Mouse (Mus musculus) heart, embryonic 15.5 days (tissue): ENCODE measurements around the gene Robo3. TPM values are rescaled to one million over a fixed set of nuclear protein-coding genes. Genes with fewer than 3 reads are reported as not detected.

Experiments
- ATAC-seq: fragments of 200-750 bp; cut with Nextera tagmentation; replicated peaks from 2 replicates; pipeline ENCODE4 v1.8.0; 2017; ENCODE audit warnings: low read depth, moderate TSS enrichment; ENCODE audit not compliant: insufficient number of reproducible peaks, insufficient read depth, low FRiP score
- H3K27ac ChIP-seq: fragments of 300-500 bp; sonication (generic); 2 replicates; pipeline ENCODE4 v1.5.1; 2015; ENCODE audit warnings: mild to moderate bottlenecking, inconsistent platforms
- H3K27me3 ChIP-seq: fragments of 300-500 bp; sonication (generic); 2 replicates; pipeline ENCODE4 v1.6.1; 2015; ENCODE audit warnings: inconsistent platforms
- H3K36me3 ChIP-seq: fragments of 300-500 bp; sonication (generic); 2 replicates; pipeline ENCODE4 v1.6.1; 2015; ENCODE audit warnings: mild to moderate bottlenecking, inconsistent platforms
- H3K4me1 ChIP-seq: fragments of 300-500 bp; sonication (generic); replicated peaks from 2 replicates; pipeline ENCODE4 v1.6.1; 2015; ENCODE audit warnings: inconsistent platforms
- H3K4me2 ChIP-seq: fragments of 300-500 bp; sonication (generic); 2 replicates; pipeline ENCODE4 v1.6.1; 2015; ENCODE audit warnings: inconsistent platforms, mild to moderate bottlenecking, moderate library complexity
- H3K4me3 ChIP-seq: fragments of 300-500 bp; sonication (generic); 2 replicates; pipeline ENCODE4 v1.5.1; 2015; ENCODE audit warnings: mild to moderate bottlenecking, inconsistent platforms
- H3K9ac ChIP-seq: fragments of 300-500 bp; sonication (generic); 2 replicates; pipeline ENCODE4 v1.6.1; 2015; ENCODE audit warnings: mild to moderate bottlenecking, inconsistent platforms
- H3K9me3 ChIP-seq: fragments of 300-500 bp; sonication (generic); replicated peaks from 2 replicates; pipeline ENCODE4 v1.6.1; 2016; ENCODE audit warnings: inconsistent platforms
- WGBS: fragments of 180-500 bp; shearing (Covaris S2); methylation state at CpG from one replicate; pipeline ENCODE4 v1.1.7; 2015; ENCODE audit warnings: mixed read lengths; 5-methylcytosine and 5-hydroxymethylcytosine counted together
- polyA plus RNA-seq: library from polyadenylated mRNA; unstranded; fragments of >200 nt; fragmentation: Nextera tagmentation; extraction: Ambion mirVana; gene quantifications from 2 replicates; pipeline ENCODE4 v1.2.1, GENCODE M21; 2015

Robo3 gene
- polyA plus RNA-seq, 1 experiment from 2014 or later: 0.11 TPM

DNA sequence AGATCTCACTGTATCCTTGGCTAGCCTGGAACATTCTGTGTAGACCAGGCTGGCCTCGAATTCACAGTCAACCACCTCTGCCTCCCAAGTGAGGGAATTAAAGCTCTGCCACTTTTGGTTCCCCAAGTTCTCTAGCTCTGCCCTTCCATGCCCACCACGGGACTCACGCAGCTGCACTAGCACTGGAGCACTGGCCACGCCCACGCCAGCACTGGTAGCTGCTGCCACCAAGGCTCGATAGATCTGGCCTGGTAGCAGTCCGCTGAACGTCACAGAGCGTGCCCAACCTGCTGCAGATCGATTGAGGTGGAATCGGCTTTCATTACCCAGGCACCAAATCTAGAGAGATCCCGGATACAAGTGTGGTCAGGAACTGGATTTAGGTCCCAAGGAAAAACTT lies 11.8 kb downstream of the Robo3 start:
- Histone ChIP-seq H3K36me3 (no peaks in the 10 kb centered on the region), H3K4me1 (peaks cover 11% of the 10 kb centered on the region), H3K9ac (peak overlapping the region; percentile 34), H3K27ac (no peak overlapping the region), H3K4me3 (peak overlapping the region; percentile 39), H3K27me3 (peaks cover 3% of the 10 kb centered on the region; the same call in 1 of the 2 replicates), H3K4me2 (peak overlapping the region; percentile 68), H3K9me3 (no peaks in the 10 kb centered on the region)
- WGBS: 27% methylated on average over 12 of the region's 12 CpGs
- no peak for ATAC-seq

- peak; percentile 83 for ATAC-seq
- Histone ChIP-seq H3K4me2 (peak overlapping the region; percentile 68), H3K4me3 (peak overlapping the region; percentile 39), H3K36me3 (no peaks in the 10 kb centered on the region), H3K9ac (peak overlapping the region; percentile 34), H3K27me3 (peaks cover 3% of the 10 kb centered on the region; the same call in 1 of the 2 replicates), H3K4me1 (peaks cover 11% of the 10 kb centered on the region), H3K27ac (no peak overlapping the region), H3K9me3 (no peaks in the 10 kb centered on the region)
- under 1% methylated on average over 27 of the region's 27 CpGs for WGBS
Observed at GRCm38 (mm10) chr9:37420676-37421075, 12.4 kb downstream of the Robo3 start.

- no peak overlapping the region for H3K4me2 ChIP-seq
- no peaks in the 10 kb centered on the region for H3K9me3 ChIP-seq
- H3K9ac ChIP-seq: no peak overlapping the region
- no peak overlapping the region for H3K4me3 ChIP-seq
- no peak for ATAC-seq
- 62% methylated on average over 4 of the region's 4 CpGs for WGBS
- no peak overlapping the region for H3K27ac ChIP-seq
- peaks cover 11% of the 10 kb centered on the region for H3K4me1 ChIP-seq
- H3K36me3 ChIP-seq: no peaks in the 10 kb centered on the region
- H3K27me3 ChIP-seq: peaks cover 3% of the 10 kb centered on the region; the same call in 1 of the 2 replicates
Observed at GRCm38 (mm10) chr9:37418791-37419190, 14.3 kb downstream of the Robo3 start.

DNA sequence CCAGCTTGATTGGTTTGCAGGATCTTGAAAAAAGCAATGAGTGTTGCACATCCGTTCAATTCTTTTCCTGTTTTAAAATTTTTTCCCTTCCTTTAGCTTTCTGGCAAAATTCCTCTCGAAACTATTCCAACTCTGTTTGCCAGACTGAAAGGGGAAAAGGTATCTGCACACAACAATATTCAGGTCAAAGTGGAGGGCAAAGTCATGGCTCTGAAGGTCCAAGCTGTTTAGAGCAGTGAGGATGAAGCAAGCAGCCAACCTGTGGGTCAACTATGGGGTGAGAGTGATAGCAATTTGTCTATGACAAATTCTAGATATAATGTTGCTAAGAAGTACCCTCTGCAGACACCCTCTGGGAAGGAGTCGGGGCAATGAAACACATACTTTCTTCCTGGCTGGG lies 18.4 kb downstream of the Robo3 start:
- Histone ChIP-seq H3K9ac (no peak overlapping the region), H3K27me3 (no peaks in the 10 kb centered on the region), H3K4me3 (no peak overlapping the region), H3K9me3 (no peaks in the 10 kb centered on the region), H3K4me2 (no peak overlapping the region), H3K4me1 (peaks cover 6% of the 10 kb centered on the region), H3K36me3 (no peaks in the 10 kb centered on the region), H3K27ac (no peak overlapping the region)
- no peak for ATAC-seq
- 77% methylated on average over 3 of the region's 3 CpGs for WGBS

DNA sequence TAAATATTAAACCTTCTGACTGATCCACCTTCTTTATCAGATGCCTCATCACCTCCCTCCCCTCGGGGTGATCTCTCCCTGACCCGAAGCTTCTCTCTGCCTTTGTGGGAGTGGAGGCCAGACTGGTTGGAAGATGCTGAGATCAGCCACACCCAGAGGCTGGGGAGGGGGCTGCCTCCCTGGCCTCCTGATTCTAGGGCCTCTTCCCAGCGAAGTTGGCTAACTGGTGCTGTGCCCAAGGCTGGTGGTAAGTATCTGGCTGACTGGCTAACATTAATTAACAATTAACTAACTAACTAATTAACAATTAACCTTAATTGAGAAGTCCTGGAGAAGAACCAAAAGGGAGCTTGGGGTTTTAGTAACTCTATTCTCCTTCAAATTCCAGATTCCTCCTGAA lies 20.1 kb downstream of the Robo3 start:
- Histone ChIP-seq H3K36me3 (no peaks in the 10 kb centered on the region), H3K9ac (no peak overlapping the region), H3K4me1 (peaks cover 12% of the 10 kb centered on the region), H3K27me3 (no peaks in the 10 kb centered on the region), H3K27ac (no peak overlapping the region), H3K4me2 (no peak overlapping the region), H3K4me3 (no peak overlapping the region), H3K9me3 (no peaks in the 10 kb centered on the region)
- no peak for ATAC-seq
- 44% methylated on average over 3 of the region's 3 CpGs for WGBS

- H3K4me1 ChIP-seq: peaks cover 10% of the 10 kb centered on the region
- no peaks in the 10 kb centered on the region for H3K9me3 ChIP-seq
- H3K27ac ChIP-seq: no peak overlapping the region
- H3K27me3 ChIP-seq: no peaks in the 10 kb centered on the region
- H3K4me3 ChIP-seq: no peak overlapping the region
- ATAC-seq: no peak; the same call in 1 of the 2 replicates
- H3K9ac ChIP-seq: no peak overlapping the region
- 54% methylated on average over 8 of the region's 8 CpGs for WGBS
- no peaks in the 10 kb centered on the region for H3K36me3 ChIP-seq
- H3K4me2 ChIP-seq: no peak overlapping the region
Observed at GRCm38 (mm10) chr9:37409698-37410445, 23.2 kb downstream of the Robo3 start.

GRCm38 (mm10) chr9:37407850-37408502 lies 25.1 kb downstream of the Robo3 start:
- ATAC-seq: no peak
- whole genome bisulfite sequencing: 23% methylated on average over 19 of the region's 19 CpGs
- H3K9me3 ChIP-seq: no peaks in the 10 kb centered on the region

GRCm38 (mm10) chr9:37406372-37406771 lies 26.7 kb downstream of the Robo3 start:
- H3K9me3 ChIP-seq: no peaks in the 10 kb centered on the region
- H3K4me2 ChIP-seq: no peak overlapping the region
- no peak overlapping the region for H3K4me3 ChIP-seq
- H3K4me1 ChIP-seq: peaks cover 10% of the 10 kb centered on the region
- no peak overlapping the region for H3K27ac ChIP-seq
- no peaks in the 10 kb centered on the region for H3K27me3 ChIP-seq
- 0% methylated on average over 1 of the region's 1 CpGs for WGBS
- H3K9ac ChIP-seq: no peak overlapping the region
- no peaks in the 10 kb centered on the region for H3K36me3 ChIP-seq
- no peak for ATAC-seq

More at GRCm38 (mm10) chr9:37407850-37408502, 25.1 kb downstream of the Robo3 start:
- Histone ChIP-seq H3K27ac (no peak overlapping the region), H3K9ac (no peak overlapping the region), H3K4me2 (peak overlapping the region; percentile 41), H3K36me3 (no peaks in the 10 kb centered on the region), H3K4me1 (peaks cover 10% of the 10 kb centered on the region), H3K4me3 (no peak overlapping the region), H3K27me3 (no peaks in the 10 kb centered on the region)

GRCm38 (mm10) chr9:37403011-37403410 lies 30.0 kb downstream of the Robo3 start:
- H3K27ac ChIP-seq: no peak overlapping the region
- H3K4me1 ChIP-seq: peaks cover under 1% of the 10 kb centered on the region; the same call in 1 of the 2 replicates
- H3K4me3 ChIP-seq: peak overlapping the region; percentile 35
- peak overlapping the region; percentile 41; the same call in 1 of the 2 replicates for H3K9ac ChIP-seq
- ATAC-seq: no peak
- H3K27me3 ChIP-seq: no peaks in the 10 kb centered on the region
- WGBS: 83% methylated on average over 7 of the region's 7 CpGs
- H3K4me2 ChIP-seq: peak overlapping the region; percentile 42
- no peaks in the 10 kb centered on the region for H3K9me3 ChIP-seq
- no peaks in the 10 kb centered on the region for H3K36me3 ChIP-seq

DNA sequence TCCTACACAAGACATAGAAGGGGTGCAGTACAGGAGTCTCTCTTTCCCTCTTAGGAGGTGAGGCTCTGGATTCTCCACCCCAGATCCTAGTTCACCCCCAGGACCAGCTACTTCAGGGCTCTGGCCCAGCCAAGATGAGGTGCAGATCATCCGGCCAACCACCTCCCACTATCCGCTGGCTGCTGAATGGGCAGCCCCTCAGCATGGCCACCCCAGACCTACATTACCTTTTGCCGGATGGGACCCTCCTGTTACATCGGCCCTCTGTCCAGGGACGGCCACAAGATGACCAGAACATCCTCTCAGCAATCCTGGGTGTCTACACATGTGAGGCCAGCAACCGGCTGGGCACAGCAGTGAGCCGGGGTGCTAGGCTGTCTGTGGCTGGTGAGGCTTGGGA lies 30.5 kb downstream of the Robo3 start:
- ATAC-seq: no peak
- Histone ChIP-seq H3K4me1 (no peaks in the 10 kb centered on the region), H3K27me3 (no peaks in the 10 kb centered on the region), H3K4me3 (peak overlapping the region; percentile 35), H3K9ac (peak overlapping the region; percentile 41; the same call in 1 of the 2 replicates), H3K9me3 (no peaks in the 10 kb centered on the region), H3K27ac (peak overlapping the region; percentile 78), H3K36me3 (no peaks in the 10 kb centered on the region), H3K4me2 (peak overlapping the region; percentile 42)
- 79% methylated on average over 7 of the region's 7 CpGs for WGBS

GRCm38 (mm10) chr9:37401802-37402201 lies 31.2 kb downstream of the Robo3 start, which contains the start of gene Robo4:
Robo4 (plus strand) TSS chr9:37401897.
- 20% methylated on average over 7 of the region's 7 CpGs for WGBS
- H3K9ac ChIP-seq: peak within 1 kb of the TSS; percentile 41; the same call in 1 of the 2 replicates
- ATAC-seq: peak; percentile 53; the same call in 1 of the 2 replicates

More at GRCm38 (mm10) chr9:37401802-37402201, 31.2 kb downstream of the Robo3 start, which contains the start of gene Robo4:
- H3K27me3 ChIP-seq: no peaks in the 10 kb centered on the region
- no peaks in the 10 kb centered on the region for H3K4me1 ChIP-seq
- peak within 1 kb of the TSS; percentile 42 for H3K4me2 ChIP-seq
- no peaks in the 10 kb centered on the region for H3K36me3 ChIP-seq
- peak within 1 kb of the TSS; percentile 78 for H3K27ac ChIP-seq
- H3K4me3 ChIP-seq: peak within 1 kb of the TSS; percentile 35
- no peaks in the 10 kb centered on the region for H3K9me3 ChIP-seq
